Mouse (Mus musculus): ENCODE results near the gene Ahcyl2.

- TF ChIP-seq ZC3H11A (IDR thresholded peaks at IDR 0.05; ENCODE audit: low read depth, low read length) = no peak
- no peak for TF ChIP-seq MAX (IDR thresholded peaks at IDR 0.05; ENCODE audit: low read length)
- no peak for TF ChIP-seq USF2 (conservative IDR thresholded peaks at IDR 0.05; ENCODE audit: low read depth, low read length)
- no peak for TF ChIP-seq HCFC1 (IDR thresholded peaks at IDR 0.05; ENCODE audit: low read depth, low read length)
- no peak for TF ChIP-seq SIN3A (IDR thresholded peaks at IDR 0.05; ENCODE audit: low read length)
- TF ChIP-seq CTCF (conservative IDR thresholded peaks at IDR 0.05 in 1 of 2, IDR thresholded peaks at IDR 0.05 in 1 of 2; ENCODE audit: low read depth in 2 of 2, low read length in 2 of 2) = no peak
- no peak for TF ChIP-seq MEF2A (IDR thresholded peaks at IDR 0.05; ENCODE audit: borderline replicate concordance, low read depth, low read length)
- no peak for TF ChIP-seq ELF1 (IDR thresholded peaks at IDR 0.05; ENCODE audit: low read depth, low read length)
Observed at GRCm38 (mm10) chr6:29868341-29868895, 100.6 kb downstream of the Ahcyl2 start.

All from CH12.LX (cell line).